Comparison of ENCODE assay signal across 7 mouse cellular contexts in genomic region chr12:108179246-108179320, GRCm38 (mm10). TPM values are rescaled to one million over a fixed set of nuclear protein-coding genes. Genes with fewer than 3 reads are reported as not detected.
DNase-seq lines count a peak whose midpoint lies in the region; ATAC-seq and TF ChIP-seq lines count a peak whose summit lies in the region.

Setd3 (minus strand) TSS chr12:108179314.

- H3K36me3 ChIP-seq in E14TG2a.4 (ENCODE audit: insufficient read depth, low read length) (peaks cover 32% of the 10 kb centered on the region), MEL (ENCODE audit: control insufficient read depth in 1 of 2, insufficient read depth in 2 of 2, low read length in 2 of 2) (peaks cover 9 to 27% of the 10 kb centered on the region in 2 experiments)
- H3K36me3 ChIP-seq in forebrain, embryonic 15.5 days = peaks cover 15% of the 10 kb centered on the region
- peaks cover 21% of the 10 kb centered on the region for H3K36me3 ChIP-seq in hindbrain, embryonic 13.5 days
- peaks cover 24% of the 10 kb centered on the region for H3K36me3 ChIP-seq in liver, embryonic 15.5 days (replicated peaks)

- no peak for TF ChIP-seq CTCF in E14TG2a.4 (conservative IDR thresholded peaks at IDR 0.05; ENCODE audit: low read length)
- no peak for TF ChIP-seq CTCF in MEL (IDR thresholded peaks at IDR 0.05 in 2 of 3, conservative IDR thresholded peaks at IDR 0.05 in 1 of 3; ENCODE audit: control insufficient read depth in 1 of 3, insufficient read depth in 1 of 3, low read depth in 2 of 3, low read length in 3 of 3, poor library complexity in 1 of 3, severe bottlenecking in 1 of 3)

- peak within 1 kb of the TSS; percentile 91 for H3K4me2 ChIP-seq in forebrain, embryonic 15.5 days (replicated peaks)
- H3K4me2 ChIP-seq in hindbrain, embryonic 13.5 days = peak within 1 kb of the TSS; percentile 85
- peak within 1 kb of the TSS; percentile 92 for H3K4me2 ChIP-seq in liver, embryonic 15.5 days

- 0% methylated on average over 9 of the region's 9 CpGs for WGBS in forebrain, embryonic 15.5 days
- WGBS in hindbrain, embryonic 13.5 days = 0% methylated on average over 9 of the region's 9 CpGs
- WGBS in liver, embryonic 15.5 days (ENCODE audit: insufficient replicate concordance) = 0% methylated on average over 9 of the region's 9 CpGs

- H3K79me2 ChIP-seq in MEL (ENCODE audit: control insufficient read depth, insufficient read depth, low read length, poor library complexity) = peaks cover 49% of the 10 kb centered on the region

- no peak for ATAC-seq in forebrain, embryonic 15.5 days (replicated peaks)
- ATAC-seq in hindbrain, embryonic 13.5 days (ENCODE audit: low FRiP score) = no peak
- no peak for ATAC-seq in liver, embryonic 15.5 days (ENCODE audit: insufficient read depth)

- H3K4me3 ChIP-seq in E14TG2a.4 (replicated peaks; ENCODE audit: low read length) (peak within 1 kb of the TSS; percentile 100), MEL (ENCODE audit: control insufficient read depth in 1 of 2, insufficient read depth in 1 of 2, low read depth in 2 of 2, low read length in 2 of 2) (peak within 1 kb of the TSS; percentile 98 to 99)
- H3K4me3 ChIP-seq in forebrain, embryonic 15.5 days = peak within 1 kb of the TSS; percentile 94
- H3K4me3 ChIP-seq in hindbrain, embryonic 13.5 days = peak within 1 kb of the TSS; percentile 100
- peak within 1 kb of the TSS; percentile 98 for H3K4me3 ChIP-seq in liver, embryonic 15.5 days (replicated peaks)

- no peak for TF ChIP-seq EP300 in MEL (IDR thresholded peaks at IDR 0.05; ENCODE audit: low read depth in 1 of 2, low read length in 2 of 2)

- H3K9ac ChIP-seq in MEL (ENCODE audit: control insufficient read depth, low read depth, low read length, poor library complexity, severe bottlenecking) = peak within 1 kb of the TSS; percentile 92
- peak within 1 kb of the TSS; percentile 88 for H3K9ac ChIP-seq in forebrain, embryonic 15.5 days (replicated peaks)
- H3K9ac ChIP-seq in hindbrain, embryonic 13.5 days = peak within 1 kb of the TSS; percentile 96
- peak within 1 kb of the TSS; percentile 97 for H3K9ac ChIP-seq in liver, embryonic 15.5 days

- H3K27me3 ChIP-seq in E14TG2a.4 (ENCODE audit: insufficient read depth, low read length) = no peaks in the 10 kb centered on the region
- H3K27me3 ChIP-seq in MEL (ENCODE audit: control insufficient read depth in 1 of 2, insufficient read depth in 2 of 2, low read length in 2 of 2) = no peaks in the 10 kb centered on the region
- H3K27me3 ChIP-seq in forebrain, embryonic 15.5 days = no peaks in the 10 kb centered on the region
- no peaks in the 10 kb centered on the region for H3K27me3 ChIP-seq in hindbrain, embryonic 13.5 days
- no peaks in the 10 kb centered on the region for H3K27me3 ChIP-seq in liver, embryonic 15.5 days

- no peak for DNase-seq in MEL (ENCODE audit: low read depth, low spot score)
- DNase-seq in thymus, postnatal 10 days (ENCODE audit: low spot score in 2 of 2) = no peak
- no peak for DNase-seq in urinary bladder, postnatal 36 days (ENCODE audit: low spot score in 2 of 2)

- TF ChIP-seq POLR2A in MEL (IDR thresholded peaks at IDR 0.05; ENCODE audit: control insufficient read depth in 1 of 2, insufficient read depth in 1 of 2, low read depth in 1 of 2, low read length in 2 of 2, poor library complexity in 1 of 2) = no peak

- no peak for TF ChIP-seq RAD21 in MEL (IDR thresholded peaks at IDR 0.05; ENCODE audit: low read depth, low read length)

- H3K4me1 ChIP-seq in E14TG2a.4 (replicated peaks; ENCODE audit: low read depth, low read length) (peaks cover 31% of the 10 kb centered on the region), MEL (ENCODE audit: control insufficient read depth in 1 of 2, insufficient read depth in 2 of 2, low read length in 2 of 2) (peaks cover 6 to 7% of the 10 kb centered on the region in 2 experiments; a peak in 2 of 4 replicates)
- H3K4me1 ChIP-seq in forebrain, embryonic 15.5 days = peaks cover 39% of the 10 kb centered on the region
- peaks cover 32% of the 10 kb centered on the region for H3K4me1 ChIP-seq in hindbrain, embryonic 13.5 days (replicated peaks)
- H3K4me1 ChIP-seq in liver, embryonic 15.5 days (replicated peaks) = peaks cover 45% of the 10 kb centered on the region

- H3K9me3 ChIP-seq in E14TG2a.4 (ENCODE audit: low read length) (no peaks in the 10 kb centered on the region), MEL (replicated peaks; ENCODE audit: insufficient read depth, low read length) (no peaks in the 10 kb centered on the region)
- H3K9me3 ChIP-seq in forebrain, embryonic 15.5 days = no peaks in the 10 kb centered on the region
- H3K9me3 ChIP-seq in hindbrain, embryonic 13.5 days = no peaks in the 10 kb centered on the region
- H3K9me3 ChIP-seq in liver, embryonic 15.5 days (replicated peaks) = no peaks in the 10 kb centered on the region

- peak within 1 kb of the TSS; percentile 59 for H3K27ac ChIP-seq in MEL (ENCODE audit: control insufficient read depth, low read depth, low read length)
- H3K27ac ChIP-seq in forebrain, embryonic 15.5 days (replicated peaks) = peak within 1 kb of the TSS; percentile 84
- peak within 1 kb of the TSS; percentile 89 for H3K27ac ChIP-seq in hindbrain, embryonic 13.5 days
- H3K27ac ChIP-seq in liver, embryonic 15.5 days (replicated peaks) = peak within 1 kb of the TSS; percentile 96

TF ChIP-seq in MEL, 35 proteins besides CTCF, POLR2A, EP300 and RAD21:
- TF ChIP-seq NRF1 (IDR thresholded peaks at IDR 0.05; ENCODE audit: insufficient read depth, low read depth, low read length, poor library complexity, severe bottlenecking) (no peak), MAX (IDR thresholded peaks at IDR 0.05; ENCODE audit: low read length) (no peak), RCOR1 (IDR thresholded peaks at IDR 0.05; ENCODE audit: low read depth, low read length) (no peak), JUND (IDR thresholded peaks at IDR 0.05; ENCODE audit: low read depth, low read length) (no peak), MYB (IDR thresholded peaks at IDR 0.05; ENCODE audit: low read depth, low read length) (no peak), MAFK (IDR thresholded peaks at IDR 0.05; ENCODE audit: borderline replicate concordance, low read depth, low read length) (no peak), POLR2AphosphoS2 (IDR thresholded peaks at IDR 0.05; ENCODE audit: low read length) (no peak), USF1 (IDR thresholded peaks at IDR 0.05; ENCODE audit: low read depth, low read length) (no peak), POLR2AphosphoS5 (IDR thresholded peaks at IDR 0.05; ENCODE audit: borderline replicate concordance, low read depth, low read length) (no peak), TBP (IDR thresholded peaks at IDR 0.05; ENCODE audit: low read depth, low read length) (no peak), ZKSCAN1 (IDR thresholded peaks at IDR 0.05; ENCODE audit: low read depth, low read length) (no peak), ZNF384 (IDR thresholded peaks at IDR 0.05; ENCODE audit: low read depth, low read length) (no peak)

RNA-seq across cellular contexts. Expression of gene Setd3, which starts in this region (rescaled TPM):
- total RNA-seq in MEL (2012; rRNA removed) = 38.4 and 40.1 TPM in 2 replicates
- polyA plus RNA-seq in MEL (2012; ENCODE audit: insufficient read depth in 1 of 2, insufficient read length in 2 of 2, low read depth in 1 of 2, low replicate concordance in 2 of 2, missing spikeins in 1 of 2) = 10 to 100 TPM in 1 of 2 experiments, not detected in 1; 59.9 TPM
- polyA plus RNA-seq in forebrain, embryonic 15.5 days (2015; fragmentation: Nextera tagmentation; extraction: Ambion mirVana) = 98.3 and 108 TPM in 2 replicates
- 99.7 and 102 TPM in 2 replicates for polyA plus RNA-seq in hindbrain, embryonic 13.5 days (2015; fragmentation: Nextera tagmentation; extraction: Ambion mirVana)
- polyA plus RNA-seq in liver, embryonic 15.5 days (2015; fragmentation: Nextera tagmentation; extraction: Ambion mirVana) = 53.8 and 56.0 TPM in 2 replicates
